ENCODE assay signal across 24 mouse cellular contexts in the genomic region with DNA sequence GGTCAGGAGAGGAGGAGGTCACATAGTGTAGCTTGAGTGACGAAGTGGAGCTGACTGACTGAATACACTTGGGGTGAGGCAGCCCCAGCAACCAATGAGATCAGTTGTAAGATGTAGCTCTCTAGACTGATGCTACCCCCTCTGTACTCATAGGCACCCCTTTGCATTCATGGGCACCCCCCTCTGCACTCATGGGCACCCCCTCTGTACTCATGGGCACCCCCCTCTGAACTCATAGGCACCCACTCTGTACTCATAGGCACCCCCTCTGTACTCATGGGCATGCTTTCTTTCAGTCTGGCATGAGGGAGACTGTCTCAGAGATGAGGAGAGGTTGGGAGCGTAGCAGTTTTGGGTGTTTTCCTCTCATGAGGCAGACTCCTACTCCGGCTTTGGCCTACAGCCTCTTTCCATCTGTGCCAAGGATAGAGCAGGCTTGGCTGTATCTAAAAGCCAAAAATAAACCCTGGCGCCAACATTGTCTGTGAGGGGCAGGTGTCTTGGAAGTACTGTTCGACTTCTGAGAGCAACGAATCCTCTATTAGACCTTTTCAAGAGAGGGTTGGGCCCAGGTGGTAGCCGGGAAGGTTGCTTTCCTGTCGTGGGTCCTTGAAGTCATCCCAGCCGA. TPM values are rescaled to one million over a fixed set of nuclear protein-coding genes. Genes with fewer than 3 reads are reported as not detected.
DNase-seq lines count a peak whose midpoint lies in the region; ATAC-seq and TF ChIP-seq lines count a peak whose summit lies in the region.
"Not testable (repeated sequence)": the region's sequence is repeated elsewhere in the genome, so short reads cannot be mapped to it uniquely, and the experiment has no call there.
"Had no signal": no experiment of that assay in that cellular context is flagged by ENCODE, and none has a peak within 500 bp of the region (broad histone marks: within the 10 kb centered on the region; RNA-seq: fewer than 3 reads in every experiment).

No protein-coding gene starts in this region.

- H3K27ac ChIP-seq in forebrain, postnatal 0 days (ENCODE audit: low read depth, low read length); hindbrain, embryonic 14.5 days; kidney, embryonic 16.5 days (ENCODE audit: low read length); neural tube, embryonic 15.5 days (replicated peaks): not testable (repeated sequence)
- H3K27ac ChIP-seq in heart, adult 2 months = peak overlapping the region; percentile 62
- H3K27ac ChIP-seq in heart, embryonic 15.5 days = peak overlapping the region; percentile 78

- DNase-seq in brain, adult 2 months (ENCODE audit: low read depth, low spot score) = peak; percentile 77
- peak; percentile 38 to 46 for DNase-seq in cerebellum, postnatal 10 days
- not testable (repeated sequence) for DNase-seq in forebrain, postnatal 0 days; hindbrain, embryonic 14.5 days (ENCODE audit: low spot score)
- DNase-seq in heart, adult 2 months = peak in 1 of 2 experiments; percentile 59

- not testable (repeated sequence) for H3K27me3 ChIP-seq in forebrain, postnatal 0 days (ENCODE audit: insufficient read depth, low read length); heart, adult 2 months (ENCODE audit: control insufficient read depth, insufficient read depth, low read length); heart, embryonic 15.5 days; hindbrain, embryonic 14.5 days (ENCODE audit: control insufficient read depth, insufficient read depth, low read length); kidney, embryonic 16.5 days (ENCODE audit: insufficient read depth, low read length); neural tube, embryonic 15.5 days (replicated peaks)

- intact Hi-C loops in heart, adult 2 months (cut with DNase I) = not testable (repeated sequence)

- not testable (repeated sequence) for H3K9me3 ChIP-seq in forebrain, postnatal 0 days (ENCODE audit: low read length); heart, embryonic 15.5 days (replicated peaks); hindbrain, embryonic 14.5 days (ENCODE audit: control insufficient read depth, low read length); kidney, embryonic 16.5 days (ENCODE audit: low read length); neural tube, embryonic 15.5 days (replicated peaks)

- H3K9ac ChIP-seq in forebrain, postnatal 0 days; heart, embryonic 15.5 days; hindbrain, embryonic 14.5 days; kidney, embryonic 16.5 days (replicated peaks; ENCODE audit: low read length); neural tube, embryonic 15.5 days (replicated peaks): not testable (repeated sequence)
- H3K9ac ChIP-seq in heart, adult 2 months (ENCODE audit: low read depth, low read length) = peak overlapping the region; percentile 24; the same call in 1 of the 2 replicates

- TF ChIP-seq EP300 in heart, adult 2 months (IDR thresholded peaks at IDR 0.05; ENCODE audit: insufficient read depth, low read depth, low read length) = not testable (repeated sequence)

- not testable (repeated sequence) for TF ChIP-seq CTCF in forebrain, postnatal 0 days (IDR thresholded peaks at IDR 0.05; ENCODE audit: low read depth); heart, adult 2 months (IDR thresholded peaks at IDR 0.05)

- H3K4me1 ChIP-seq in forebrain, postnatal 0 days (ENCODE audit: insufficient read depth); heart, adult 2 months (ENCODE audit: control insufficient read depth, insufficient read depth, low read length); hindbrain, embryonic 14.5 days (replicated peaks; ENCODE audit: control insufficient read depth, insufficient read depth, low read length); kidney, embryonic 16.5 days (ENCODE audit: insufficient read depth, low read length): not testable (repeated sequence)
- peaks cover 26% of the 10 kb centered on the region for H3K4me1 ChIP-seq in heart, embryonic 15.5 days (replicated peaks)
- H3K4me1 ChIP-seq in neural tube, embryonic 15.5 days = peaks cover 10% of the 10 kb centered on the region; the same call in 1 of the 2 replicates

- TF ChIP-seq POLR2A in heart, adult 2 months (IDR thresholded peaks at IDR 0.05; ENCODE audit: insufficient read depth, low read depth, low read length) = not testable (repeated sequence)

- not testable (repeated sequence) for H3K36me3 ChIP-seq in forebrain, postnatal 0 days (ENCODE audit: insufficient read depth); heart, adult 2 months (ENCODE audit: control insufficient read depth, insufficient read depth, low read length); heart, embryonic 15.5 days; hindbrain, embryonic 14.5 days (replicated peaks; ENCODE audit: control insufficient read depth, insufficient read depth); kidney, embryonic 16.5 days (ENCODE audit: insufficient read depth, low read length); neural tube, embryonic 15.5 days

- ATAC-seq in forebrain, postnatal 0 days = peak; percentile 16; the same call in 1 of the 2 replicates
- peak; percentile 33 for ATAC-seq in heart, embryonic 15.5 days (replicated peaks; ENCODE audit: insufficient number of reproducible peaks, insufficient read depth, low FRiP score, low read depth)
- ATAC-seq in hindbrain, embryonic 14.5 days (ENCODE audit: low FRiP score) = 0 out of 2 replicates have a peak, but pooled peaks have one; percentile 21
- ATAC-seq in kidney, embryonic 16.5 days (ENCODE audit: low FRiP score, low TSS enrichment) = 0 out of 2 replicates have a peak, but pooled peaks have one; percentile 49
- 0 out of 2 replicates have a peak, but pooled peaks have one; percentile 48 for ATAC-seq in neural tube, embryonic 15.5 days (ENCODE audit: low FRiP score)

- not testable (repeated sequence) for H3K4me2 ChIP-seq in forebrain, postnatal 0 days (ENCODE audit: low read depth); heart, embryonic 15.5 days; hindbrain, embryonic 14.5 days (replicated peaks); kidney, embryonic 16.5 days (replicated peaks; ENCODE audit: low read depth, low read length); neural tube, embryonic 15.5 days

- not testable (repeated sequence) for H3K4me3 ChIP-seq in forebrain, postnatal 0 days (ENCODE audit: low read depth, low read length); heart, adult 2 months; heart, embryonic 15.5 days; hindbrain, embryonic 14.5 days (replicated peaks; ENCODE audit: low read length); kidney, embryonic 16.5 days (ENCODE audit: low read length); neural tube, embryonic 15.5 days (replicated peaks)

- 81% methylated on average over 7 of the region's 9 CpGs for WGBS in forebrain, postnatal 0 days
- 59% methylated on average over 9 of the region's 9 CpGs for WGBS in heart, adult 2 months
- 52% methylated on average over 9 of the region's 9 CpGs for WGBS in heart, embryonic 15.5 days
- WGBS in hindbrain, embryonic 14.5 days = 94% methylated on average over 9 of the region's 9 CpGs
- WGBS in kidney, embryonic 16.5 days = 91% methylated on average over 9 of the region's 9 CpGs
- 94% methylated on average over 9 of the region's 9 CpGs for WGBS in neural tube, embryonic 15.5 days

- H3K79me2 ChIP-seq in heart, adult 2 months (replicated peaks; ENCODE audit: control insufficient read depth, insufficient read depth, low read length) = not testable (repeated sequence)

RNA-seq across cellular contexts. Expression of gene Zfp697, which starts 22.1 kb away (rescaled TPM):
- 34.2 and 38.6 TPM in 2 replicates for total RNA-seq in forebrain, postnatal 0 days (2014; rRNA removed)
- 17.4 and 17.7 TPM in 2 replicates for polyA plus RNA-seq in forebrain, postnatal 0 days (2015; fragmentation: Nextera tagmentation; extraction: Ambion mirVana)
- 1 to 10 TPM; 5.9 to 8.1 TPM for total RNA-seq in heart, adult 2 months (2021)
- 6.3 and 9.0 TPM in 2 replicates for polyA plus RNA-seq in heart, adult 2 months (2012; rRNA removed)
- 7.7 and 9.9 TPM in 2 replicates for polyA plus RNA-seq in heart, embryonic 15.5 days (2015; fragmentation: Nextera tagmentation; extraction: Ambion mirVana)
- 20.6 and 21.5 TPM in 2 replicates for polyA plus RNA-seq in hindbrain, embryonic 14.5 days (2014; fragmentation: Nextera tagmentation; extraction: Ambion mirVana)
- polyA plus RNA-seq in kidney, embryonic 16.5 days (2015; fragmentation: Nextera tagmentation; extraction: Ambion mirVana) = 16.4 and 17.1 TPM in 2 replicates
- polyA plus RNA-seq in neural tube, embryonic 15.5 days (2015; fragmentation: Nextera tagmentation; extraction: Ambion mirVana) = 15.8 and 17.0 TPM in 2 replicates
- total RNA-seq: monocyte, adult 5-6 weeks had no signal

RNA-seq across cellular contexts. Expression of gene Gm4450, which starts 52.5 kb away (rescaled TPM):
- not detected in 2 replicates for total RNA-seq in forebrain, postnatal 0 days (2014; rRNA removed)
- polyA plus RNA-seq in forebrain, postnatal 0 days (2015; fragmentation: Nextera tagmentation; extraction: Ambion mirVana) = not detected in 2 replicates
- total RNA-seq in heart, adult 2 months (2021) = not detected
- not detected in 2 replicates for polyA plus RNA-seq in heart, adult 2 months (2012; rRNA removed)
- polyA plus RNA-seq in heart, embryonic 15.5 days (2015; fragmentation: Nextera tagmentation; extraction: Ambion mirVana) = not detected in 2 replicates
- 0.12 TPM in 2 replicates for polyA plus RNA-seq in hindbrain, embryonic 14.5 days (2014; fragmentation: Nextera tagmentation; extraction: Ambion mirVana)
- 44.6 and 55.8 TPM in 2 replicates for polyA plus RNA-seq in kidney, embryonic 16.5 days (2015; fragmentation: Nextera tagmentation; extraction: Ambion mirVana)
- not detected in 2 replicates for polyA plus RNA-seq in neural tube, embryonic 15.5 days (2015; fragmentation: Nextera tagmentation; extraction: Ambion mirVana)
- total RNA-seq: adrenal gland, adult 8-10 months; gastrocnemius, postnatal 36 days; heart, postnatal 14 days; left cerebral cortex, adult 18-20 months; left cerebral cortex, postnatal 25 days; monocyte, adult 5-6 weeks had no signal
- polyA plus RNA-seq: activated CD4-positive, CD25-positive, alpha-beta regulatory T cell, adult 4 months; embryonic facial prominence, embryonic 15.5 days; forebrain, embryonic 14.5 days; hindbrain, embryonic 11.5 days; intestine, embryonic 15.5 days; limb, embryonic 13.5 days; liver, embryonic 12.5 days; midbrain, embryonic 10.5 days; stomach, postnatal 0 days; thymus, postnatal 0 days had no signal

Comparison
In these comparisons a context has a peak if more than half of its experiments do, and no peak if none do; other contexts are left out.
1. RNA of gene Gm4450, which starts 52.5 kb away (polyA plus RNA-seq): 44.6 to 55.8 TPM in kidney, embryonic 16.5 days; 0.12 TPM in hindbrain, embryonic 14.5 days, not detected in neural tube, embryonic 15.5 days, not detected in forebrain, postnatal 0 days, not detected in heart, adult 2 months and not detected in heart, embryonic 15.5 days; every median in the first group is over 10 times any median in the second.
2. Peak in every context shown above with its lines, with median percentiles within 50 percentile points of each other: ATAC-seq.